In genomic region chr17:11867334-11868095, GRCm38 (mm10) we compare ENCODE assay signal across 29 mouse cellular contexts.
DNase-seq lines count a peak whose midpoint lies in the region; ATAC-seq and TF ChIP-seq lines count a peak whose summit lies in the region.
"Had no signal": no experiment of that assay in that cellular context is flagged by ENCODE, and none has a peak within 500 bp of the region (broad histone marks: within the 10 kb centered on the region; RNA-seq: fewer than 3 reads in every experiment).

No protein-coding gene starts in this region.

- H3K9me3 ChIP-seq in kidney, embryonic 15.5 days (replicated peaks), result no peaks in the 10 kb centered on the region
- H3K9me3 ChIP-seq in liver, postnatal 0 days (ENCODE audit: low read length), result no peaks in the 10 kb centered on the region
- H3K9me3 ChIP-seq: embryonic facial prominence, embryonic 12.5 days; heart, embryonic 13.5 days; hindbrain, embryonic 10.5 days; liver, embryonic 15.5 days; lung, embryonic 15.5 days; midbrain, embryonic 10.5 days; midbrain, embryonic 15.5 days; neural tube, embryonic 15.5 days; stomach, embryonic 15.5 days had no signal

- peak; percentile 6 for DNase-seq in embryo, embryonic 10 days (ENCODE audit: low spot score)
- DNase-seq in embryo, embryonic 11 days, result no peak
- DNase-seq in kidney, adult 11 months, result peak; percentile 6
- DNase-seq in liver, postnatal 0 days, result no peak
- DNase-seq in liver, result no peak
- DNase-seq in spleen, postnatal 36 days (ENCODE audit: low spot score in 2 of 2), result no peak
- DNase-seq: adrenal gland, adult 2 months; adrenal gland, postnatal 36 days; cerebellum, adult 18-20 months; cerebellum, postnatal 10 days; gastrocnemius, postnatal 25 days; heart, adult 18-20 months; heart, postnatal 14 days; kidney, adult 18-20 months; retina, postnatal 1 day; right cerebral cortex, postnatal 14 days had no signal

- H3K27ac ChIP-seq in kidney, embryonic 15.5 days, result no peak overlapping the region
- H3K27ac ChIP-seq in liver, postnatal 0 days (ENCODE audit: low read depth), result no peak overlapping the region
- H3K27ac ChIP-seq: embryonic facial prominence, embryonic 12.5 days; heart, embryonic 13.5 days; hindbrain, embryonic 10.5 days; hindbrain, postnatal 0 days; liver, embryonic 15.5 days; lung, embryonic 15.5 days; midbrain, embryonic 10.5 days; midbrain, embryonic 15.5 days; neural tube, embryonic 15.5 days; stomach, embryonic 15.5 days had no signal

- H3K4me3 ChIP-seq in kidney, embryonic 15.5 days (replicated peaks), result no peak overlapping the region
- no peak overlapping the region for H3K4me3 ChIP-seq in liver, postnatal 0 days (ENCODE audit: low read depth, low read length)
- H3K4me3 ChIP-seq: embryonic facial prominence, embryonic 12.5 days; heart, embryonic 13.5 days; hindbrain, embryonic 10.5 days; liver, embryonic 15.5 days; lung, embryonic 15.5 days; midbrain, embryonic 10.5 days; midbrain, embryonic 15.5 days; neural tube, embryonic 15.5 days; stomach, embryonic 15.5 days had no signal

- TF ChIP-seq EP300 in liver, postnatal 0 days (IDR thresholded peaks at IDR 0.05; ENCODE audit: low read depth), result no peak

- no peak overlapping the region for H3K9ac ChIP-seq in kidney, embryonic 15.5 days
- no peak overlapping the region for H3K9ac ChIP-seq in liver, postnatal 0 days (replicated peaks)
- H3K9ac ChIP-seq: embryonic facial prominence, embryonic 12.5 days; heart, embryonic 13.5 days; liver, embryonic 15.5 days; lung, embryonic 15.5 days; midbrain, embryonic 15.5 days; neural tube, embryonic 15.5 days; stomach, embryonic 15.5 days had no signal

- WGBS in kidney, embryonic 15.5 days, result 55% methylated on average over 13 of the region's 13 CpGs
- 47% methylated on average over 13 of the region's 13 CpGs for WGBS in liver, postnatal 0 days (ENCODE audit: insufficient replicate concordance)

- TF ChIP-seq CTCF in liver, postnatal 0 days (IDR thresholded peaks at IDR 0.05; ENCODE audit: low read depth), result no peak

- no peak overlapping the region for H3K4me2 ChIP-seq in kidney, embryonic 15.5 days
- H3K4me2 ChIP-seq in liver, postnatal 0 days (ENCODE audit: low read depth, low read length), result 0 out of 2 replicates have a peak overlapping the region, but pooled peaks have one; percentile 14
- H3K4me2 ChIP-seq: embryonic facial prominence, embryonic 12.5 days; heart, embryonic 13.5 days; liver, embryonic 15.5 days; lung, embryonic 15.5 days; midbrain, embryonic 15.5 days; neural tube, embryonic 15.5 days; stomach, embryonic 15.5 days had no signal

- H3K27me3 ChIP-seq in kidney, embryonic 15.5 days, result no peaks in the 10 kb centered on the region
- H3K27me3 ChIP-seq in liver, postnatal 0 days (ENCODE audit: insufficient read depth, low read length), result no peaks in the 10 kb centered on the region
- H3K27me3 ChIP-seq: embryonic facial prominence, embryonic 12.5 days; heart, embryonic 13.5 days; liver, embryonic 15.5 days; lung, embryonic 15.5 days; midbrain, embryonic 15.5 days; neural tube, embryonic 15.5 days; stomach, embryonic 15.5 days had no signal

- no peak for ATAC-seq in kidney, embryonic 15.5 days (replicated peaks; ENCODE audit: low FRiP score)
- no peak for ATAC-seq in liver, postnatal 0 days
- ATAC-seq: activated CD4-positive, CD25-positive, alpha-beta regulatory T cell, adult 4 months; forebrain, embryonic 14.5 days; hindbrain, postnatal 0 days; midbrain, embryonic 15.5 days had no signal

- no peaks in the 10 kb centered on the region for H3K36me3 ChIP-seq in kidney, embryonic 15.5 days
- no peaks in the 10 kb centered on the region for H3K36me3 ChIP-seq in liver, postnatal 0 days (replicated peaks; ENCODE audit: insufficient read depth, low read length)
- H3K36me3 ChIP-seq: embryonic facial prominence, embryonic 12.5 days; heart, embryonic 13.5 days; hindbrain, embryonic 10.5 days; liver, embryonic 15.5 days; lung, embryonic 15.5 days; midbrain, embryonic 10.5 days; midbrain, embryonic 15.5 days; neural tube, embryonic 15.5 days; stomach, embryonic 15.5 days had no signal

- H3K4me1 ChIP-seq in kidney, embryonic 15.5 days, result peaks cover 11% of the 10 kb centered on the region
- no peaks in the 10 kb centered on the region for H3K4me1 ChIP-seq in liver, postnatal 0 days (ENCODE audit: insufficient read depth)
- H3K4me1 ChIP-seq: heart, embryonic 13.5 days; liver, embryonic 15.5 days; lung, embryonic 15.5 days; midbrain, embryonic 15.5 days; neural tube, embryonic 15.5 days; stomach, embryonic 15.5 days had no signal

Comparison
In these comparisons a context has a peak if more than half of its experiments do, and no peak if none do; other contexts are left out.
1. DNase-seq: peak in embryo, embryonic 10 days (single experiment) and kidney, adult 11 months (single experiment); none in embryo, embryonic 11 days (single experiment), liver, postnatal 0 days (single experiment), liver (single experiment) and spleen, postnatal 36 days (0 of 2).